Mouse (Mus musculus) frontal cortex, postnatal 10 days (tissue): ENCODE data around the gene Tbc1d12.
"Not testable (repeated sequence)": the region's sequence is repeated elsewhere in the genome, so short reads cannot be mapped to it uniquely, and the experiment has no call there.

ENCODE experiments used
- DNase-seq, 2 experiments: peaks; one replicate each; pipeline ENCODE4 v3.0.0; 2022; ENCODE audit warnings: low spot score in 2 of 2, mixed read lengths in 1 of 2

The Tbc1d12 gene

GRCm38 (mm10) chr19:38836438-38837170 is at the start of gene Tbc1d12:
TSS of gene Tbc1d12 (plus strand) at chr19:38836579.
- DNase-seq: peak; percentile 74 to 83

GRCm38 (mm10) chr19:38787756-38788155 is 48.6 kb upstream of the Tbc1d12 start:
- no peak for DNase-seq

GRCm38 (mm10) chr19:38793563-38794045 is 42.8 kb upstream of the Tbc1d12 start:
- DNase-seq: no peak

- DNase-seq: no peak
Measured at GRCm38 (mm10) chr19:38796546-38796945, 39.8 kb upstream of the Tbc1d12 start.

- DNase-seq: no peak
Measured at GRCm38 (mm10) chr19:38798291-38798690, 38.1 kb upstream of the Tbc1d12 start.

- DNase-seq: no peak
Measured at GRCm38 (mm10) chr19:38798801-38799200, 37.6 kb upstream of the Tbc1d12 start.

GRCm38 (mm10) chr19:38818191-38818590 is 18.2 kb upstream of the Tbc1d12 start:
- no peak for DNase-seq

- DNase-seq: peak; percentile 82 to 92
Measured at GRCm38 (mm10) chr19:38818766-38819426, 17.5 kb upstream of the Tbc1d12 start, which contains the start of gene Noc3l. TSS of gene Noc3l (minus strand) at chr19:38819237.

GRCm38 (mm10) chr19:38819427-38819802 is 17.0 kb upstream of the Tbc1d12 start:
- no peak for DNase-seq

- no peak for DNase-seq
Measured at GRCm38 (mm10) chr19:38820186-38820804, 16.1 kb upstream of the Tbc1d12 start.

GRCm38 (mm10) chr19:38833224-38833623 is 3.2 kb upstream of the Tbc1d12 start:
- no peak for DNase-seq

GRCm38 (mm10) chr19:38836084-38836437 is 318 bp upstream of the Tbc1d12 start:
- no peak for DNase-seq

- DNase-seq: peak; percentile 37 to 48
Measured at GRCm38 (mm10) chr19:38837171-38837641, 827 bp downstream of the Tbc1d12 start.

- no peak for DNase-seq
Measured at GRCm38 (mm10) chr19:38844817-38845216, 8.4 kb downstream of the Tbc1d12 start.

- no peak for DNase-seq
Measured at GRCm38 (mm10) chr19:38846373-38846772, 10.0 kb downstream of the Tbc1d12 start.

- DNase-seq: no peak
Measured at GRCm38 (mm10) chr19:38858224-38858623, 21.8 kb downstream of the Tbc1d12 start.

GRCm38 (mm10) chr19:38862523-38862922 is 26.1 kb downstream of the Tbc1d12 start:
- no peak for DNase-seq

GRCm38 (mm10) chr19:38874825-38875224 is 38.4 kb downstream of the Tbc1d12 start:
- not testable (repeated sequence) for DNase-seq

GRCm38 (mm10) chr19:38880300-38880699 is 43.9 kb downstream of the Tbc1d12 start:
- DNase-seq: no peak

- DNase-seq: no peak
Measured at GRCm38 (mm10) chr19:38901146-38902135, 65.1 kb downstream of the Tbc1d12 start.

- DNase-seq: no peak
Measured at GRCm38 (mm10) chr19:38902501-38902900, 66.1 kb downstream of the Tbc1d12 start.
